Mouse (Mus musculus): ENCODE measurements around the gene Ttc27. TPM values are rescaled to one million over a fixed set of nuclear protein-coding genes. Genes with fewer than 3 reads are reported as not detected.

Gene Ttc27
- polyA plus RNA-seq, 1 experiment from 2014 or later, result 29.1 TPM

DNA sequence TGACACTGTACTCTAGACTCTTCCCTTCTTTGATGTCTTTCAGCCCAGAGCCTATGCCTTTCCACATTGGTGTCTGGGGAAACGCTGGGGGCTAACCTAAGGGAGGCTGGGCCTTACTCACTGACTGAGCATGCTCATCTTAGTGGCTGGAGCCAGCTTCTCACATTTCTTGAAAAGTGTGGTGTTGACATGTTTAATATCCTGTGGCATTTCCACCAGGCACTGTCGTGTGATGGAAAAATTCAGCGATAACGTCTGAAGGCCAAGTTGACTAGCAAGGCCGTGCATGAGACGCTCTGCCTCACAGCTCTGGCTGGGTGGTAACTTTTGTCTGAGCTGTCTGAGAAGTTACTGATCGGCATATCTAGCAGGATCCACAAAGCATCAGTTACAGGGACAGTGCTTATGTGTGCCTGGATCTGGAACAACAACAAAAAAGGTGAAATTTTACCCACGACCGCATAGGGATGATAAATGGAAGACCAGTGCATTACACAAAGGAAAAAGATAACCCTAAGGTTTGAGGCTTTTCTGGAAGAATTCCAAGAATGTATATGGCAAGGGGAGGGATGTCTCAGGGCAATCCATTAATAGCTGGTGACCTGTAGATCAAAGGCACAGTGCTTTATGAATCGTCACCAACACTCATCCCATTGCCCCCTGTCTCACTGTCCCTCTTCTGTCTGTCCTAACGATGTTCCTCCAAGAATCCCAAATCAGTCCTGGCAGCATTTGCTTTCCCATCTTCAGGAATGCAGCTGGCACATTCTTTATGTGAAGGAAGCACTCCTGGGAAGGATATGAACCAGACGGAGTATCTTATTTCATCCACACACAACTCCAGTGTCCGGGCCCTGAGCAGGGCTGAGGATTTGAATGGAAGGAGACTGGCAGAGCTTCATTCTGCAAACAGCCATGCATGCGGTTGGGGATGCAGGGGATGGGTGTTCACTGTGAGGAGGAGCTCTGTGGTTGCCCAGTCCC lies 152.9 kb downstream of the Ttc27 start:
- Histone ChIP-seq H3K36me3 (replicated peaks) (no peaks in the 10 kb centered on the region), H3K4me3 (no peak overlapping the region), H3K27me3 (replicated peaks; ENCODE audit: low read depth, poor library complexity, severe bottlenecking) (no peaks in the 10 kb centered on the region), H3K27ac (replicated peaks) (peak overlapping the region; percentile 2), H3K9me3 (no peaks in the 10 kb centered on the region), H3K4me1 (peaks cover 53% of the 10 kb centered on the region)
- DNase-seq (ENCODE audit: low spot score), result peak; percentile 31
- 60% methylated on average over 14 of the region's 14 CpGs for WGBS

DNA sequence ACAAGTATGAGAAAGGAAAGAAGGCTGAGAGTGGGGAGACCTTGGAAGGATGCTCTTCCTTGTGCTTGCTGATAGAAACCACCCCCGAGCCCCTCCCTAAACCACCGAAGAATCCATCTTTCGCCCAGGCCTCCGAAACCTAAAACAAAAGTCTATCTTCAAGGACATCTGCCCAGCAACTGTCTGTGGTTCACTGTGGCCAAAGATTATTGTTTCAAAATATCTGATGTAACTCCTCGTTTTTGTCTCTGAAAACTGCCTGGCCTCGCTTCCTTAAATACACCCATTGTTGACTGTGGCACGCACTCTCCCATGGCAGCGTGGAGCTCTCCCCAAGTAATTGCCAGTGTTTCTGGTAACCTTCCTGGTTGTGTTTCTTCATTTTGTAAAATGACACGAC lies 155.0 kb downstream of the Ttc27 start:
- Histone ChIP-seq H3K36me3 (replicated peaks) (no peaks in the 10 kb centered on the region), H3K27me3 (replicated peaks; ENCODE audit: low read depth, poor library complexity, severe bottlenecking) (no peaks in the 10 kb centered on the region), H3K4me3 (no peak overlapping the region), H3K4me1 (peaks cover 38% of the 10 kb centered on the region), H3K27ac (replicated peaks) (no peak overlapping the region), H3K9me3 (no peaks in the 10 kb centered on the region)
- DNase-seq (ENCODE audit: low spot score), result no peak
- WGBS, result 82% methylated on average over 9 of the region's 9 CpGs

DNA sequence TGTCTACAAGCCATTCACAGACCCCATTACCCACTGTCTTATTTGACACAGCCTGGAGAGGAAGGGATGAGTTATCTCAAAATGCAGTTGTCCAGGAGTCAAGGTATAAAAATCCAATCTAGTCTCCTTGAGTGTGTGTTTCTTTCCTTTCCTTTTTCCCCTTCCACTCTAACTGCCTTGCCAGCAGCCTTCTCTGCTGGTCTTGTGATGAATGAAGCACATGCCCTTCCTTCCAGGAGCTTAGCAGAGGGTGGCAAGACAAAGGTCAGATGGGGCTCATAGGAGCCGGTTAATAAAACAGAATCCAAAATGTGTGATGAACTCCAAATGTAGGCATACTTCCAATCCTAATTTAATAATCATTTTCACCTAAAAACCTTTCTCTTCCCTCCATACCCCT lies 156.2 kb downstream of the Ttc27 start:
- H3K4me3 ChIP-seq, result no peak overlapping the region
- no peaks in the 10 kb centered on the region for H3K9me3 ChIP-seq
- H3K27ac ChIP-seq (replicated peaks), result no peak overlapping the region
- WGBS, result 88% methylated on average over 1 of the region's 1 CpGs
- H3K27me3 ChIP-seq (replicated peaks; ENCODE audit: low read depth, poor library complexity, severe bottlenecking), result no peaks in the 10 kb centered on the region
- H3K36me3 ChIP-seq (replicated peaks), result no peaks in the 10 kb centered on the region
- peaks cover 26% of the 10 kb centered on the region for H3K4me1 ChIP-seq
- DNase-seq (ENCODE audit: low spot score), result no peak

DNA sequence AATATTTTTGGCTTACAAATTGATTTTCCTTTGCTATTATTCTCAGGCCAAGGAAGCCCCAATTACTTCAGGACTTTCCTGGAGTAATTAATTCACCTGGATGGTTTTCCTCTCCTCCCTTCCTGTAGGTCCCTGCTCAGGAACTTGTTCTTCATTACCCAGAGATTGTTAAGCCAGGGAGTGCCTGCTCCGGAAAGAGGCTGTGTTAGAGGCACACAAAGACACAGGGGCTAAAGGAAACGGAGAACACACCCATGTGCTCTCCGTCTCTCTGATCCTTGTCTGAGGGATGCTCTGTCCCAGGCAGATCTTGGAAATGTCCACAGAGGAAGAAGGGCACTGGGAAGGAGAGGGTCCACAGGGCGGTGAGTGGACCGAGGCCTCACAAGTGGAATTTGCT lies 158.2 kb downstream of the Ttc27 start:
- no peak for DNase-seq (ENCODE audit: low spot score)
- no peaks in the 10 kb centered on the region for H3K27me3 ChIP-seq (replicated peaks; ENCODE audit: low read depth, poor library complexity, severe bottlenecking)
- 89% methylated on average over 5 of the region's 5 CpGs for WGBS

DNA sequence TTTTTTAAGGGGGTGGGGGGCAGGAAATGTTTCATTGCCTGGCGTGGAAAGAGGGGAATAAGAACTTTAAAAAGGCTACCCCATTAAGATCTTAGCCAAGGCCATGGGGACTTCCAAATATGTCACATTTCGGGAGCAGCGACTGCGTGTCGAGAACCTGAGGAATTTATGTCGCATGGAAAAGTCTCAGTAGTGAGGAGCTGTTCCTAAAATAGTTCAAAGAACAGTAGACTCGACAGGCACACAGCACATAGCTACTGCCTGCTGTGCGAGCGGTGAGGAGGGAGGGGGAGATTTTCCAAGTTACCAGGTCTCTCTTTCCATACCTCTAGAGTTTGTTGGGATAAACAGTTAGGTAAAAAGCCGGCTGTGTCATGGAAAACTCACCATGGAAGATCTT lies 159.4 kb downstream of the Ttc27 start:
- Histone ChIP-seq H3K27ac (replicated peaks) (no peak overlapping the region), H3K36me3 (replicated peaks) (no peaks in the 10 kb centered on the region), H3K4me3 (no peak overlapping the region), H3K27me3 (replicated peaks; ENCODE audit: low read depth, poor library complexity, severe bottlenecking) (no peaks in the 10 kb centered on the region), H3K9me3 (no peaks in the 10 kb centered on the region), H3K4me1 (peaks cover 11% of the 10 kb centered on the region)
- WGBS, result 82% methylated on average over 10 of the region's 10 CpGs
- DNase-seq (ENCODE audit: low spot score), result no peak

More for the DNA sequence above, 158.2 kb downstream of the Ttc27 start:
- Histone ChIP-seq H3K27ac (replicated peaks) (no peak overlapping the region), H3K9me3 (no peaks in the 10 kb centered on the region), H3K36me3 (replicated peaks) (no peaks in the 10 kb centered on the region), H3K4me3 (no peak overlapping the region), H3K4me1 (peaks cover 18% of the 10 kb centered on the region)

DNA sequence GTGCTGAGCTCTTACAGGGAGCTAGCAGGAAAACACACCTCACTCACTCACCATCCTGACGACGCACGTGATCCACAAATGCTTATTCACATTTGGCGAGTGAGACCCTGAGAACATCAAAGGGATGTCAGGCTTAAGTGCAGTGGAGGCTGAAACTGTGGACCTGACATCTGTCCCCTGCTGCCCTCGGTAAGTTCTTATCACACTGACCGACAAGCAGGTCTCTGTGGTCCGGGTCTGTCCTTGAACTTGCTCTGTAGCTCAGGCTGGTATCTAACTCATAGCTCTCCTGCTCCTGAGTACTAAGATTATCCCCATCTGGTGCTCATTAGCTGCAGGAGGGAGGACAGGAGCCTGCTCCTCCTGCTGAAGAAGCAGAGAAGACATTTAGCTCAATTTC lies 162.2 kb downstream of the Ttc27 start:
- Histone ChIP-seq H3K36me3 (replicated peaks) (no peaks in the 10 kb centered on the region), H3K9me3 (no peaks in the 10 kb centered on the region), H3K4me3 (no peak overlapping the region), H3K27ac (replicated peaks) (no peak overlapping the region), H3K4me1 (peaks cover 11% of the 10 kb centered on the region), H3K27me3 (replicated peaks; ENCODE audit: low read depth, poor library complexity, severe bottlenecking) (no peaks in the 10 kb centered on the region)
- 50% methylated on average over 7 of the region's 7 CpGs for WGBS
- DNase-seq (ENCODE audit: low spot score), result peak; percentile 48

DNA sequence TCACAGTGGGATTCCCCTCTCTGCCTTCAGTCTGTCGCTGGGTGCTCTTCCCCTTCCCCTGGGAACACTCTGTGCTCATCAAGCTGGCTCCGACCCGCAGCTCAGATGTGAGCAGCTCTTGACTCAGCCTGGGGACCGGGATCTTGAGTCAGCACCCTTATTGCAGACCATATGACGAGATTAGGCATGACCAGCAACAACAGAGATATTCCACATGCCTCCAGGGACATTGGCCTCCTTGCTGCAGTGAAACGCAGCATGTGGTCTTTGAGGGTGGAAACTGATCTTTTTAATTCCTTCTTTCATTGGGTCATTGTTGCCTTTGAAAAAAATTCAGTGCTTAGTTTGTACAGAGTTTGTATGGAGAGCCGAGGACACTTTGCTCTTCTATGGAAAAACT lies 169.5 kb downstream of the Ttc27 start:
- Histone ChIP-seq H3K4me1 (peaks cover 15% of the 10 kb centered on the region), H3K27ac (replicated peaks) (no peak overlapping the region), H3K9me3 (no peaks in the 10 kb centered on the region), H3K4me3 (no peak overlapping the region), H3K27me3 (replicated peaks; ENCODE audit: low read depth, poor library complexity, severe bottlenecking) (no peaks in the 10 kb centered on the region), H3K36me3 (replicated peaks) (no peaks in the 10 kb centered on the region)
- DNase-seq (ENCODE audit: low spot score), result no peak
- WGBS, result 62% methylated on average over 7 of the region's 7 CpGs

DNA sequence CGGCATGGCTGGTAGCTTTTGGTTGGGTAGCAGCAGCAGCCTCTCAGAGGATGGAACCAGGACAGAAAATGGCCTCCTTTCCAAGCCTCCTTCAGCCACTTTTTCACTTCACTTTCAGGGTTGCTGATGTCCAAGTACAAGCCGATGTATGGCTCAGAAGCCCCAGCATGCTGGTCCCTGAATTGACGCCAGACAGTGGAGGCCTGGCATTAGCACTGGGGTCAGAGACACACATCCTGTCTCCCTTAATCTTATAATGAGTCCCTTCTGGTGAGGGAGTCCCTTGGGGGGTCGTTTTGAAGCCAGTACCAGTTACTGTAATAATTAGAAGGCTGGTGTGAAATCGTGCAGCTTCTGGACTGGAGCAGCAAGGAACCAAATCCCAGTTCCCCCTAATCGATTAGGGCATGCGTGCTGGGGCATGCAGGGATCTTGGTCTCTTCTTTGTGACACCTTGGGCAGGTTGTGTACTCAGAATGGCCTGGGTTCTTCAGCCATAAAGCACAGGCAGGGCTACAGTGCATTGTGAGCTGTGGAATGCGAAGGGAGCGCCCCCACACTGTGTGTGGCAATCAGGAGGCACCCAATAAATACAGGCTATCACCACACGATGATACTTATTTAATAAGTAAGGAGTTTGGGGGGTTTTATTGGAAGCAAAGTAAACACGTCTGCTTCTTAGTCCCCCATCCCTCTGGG lies 171.5 kb downstream of the Ttc27 start:
- DNase-seq (ENCODE audit: low spot score), result peak; percentile 31
- no peak overlapping the region for H3K4me3 ChIP-seq
- H3K4me1 ChIP-seq, result peaks cover 15% of the 10 kb centered on the region
- H3K27ac ChIP-seq (replicated peaks), result peak overlapping the region; percentile 3; the same call in 1 of the 2 replicates
- no peaks in the 10 kb centered on the region for H3K27me3 ChIP-seq (replicated peaks; ENCODE audit: low read depth, poor library complexity, severe bottlenecking)
- H3K9me3 ChIP-seq, result no peaks in the 10 kb centered on the region
- H3K36me3 ChIP-seq (replicated peaks), result no peaks in the 10 kb centered on the region
- WGBS, result 62% methylated on average over 11 of the region's 11 CpGs

DNA sequence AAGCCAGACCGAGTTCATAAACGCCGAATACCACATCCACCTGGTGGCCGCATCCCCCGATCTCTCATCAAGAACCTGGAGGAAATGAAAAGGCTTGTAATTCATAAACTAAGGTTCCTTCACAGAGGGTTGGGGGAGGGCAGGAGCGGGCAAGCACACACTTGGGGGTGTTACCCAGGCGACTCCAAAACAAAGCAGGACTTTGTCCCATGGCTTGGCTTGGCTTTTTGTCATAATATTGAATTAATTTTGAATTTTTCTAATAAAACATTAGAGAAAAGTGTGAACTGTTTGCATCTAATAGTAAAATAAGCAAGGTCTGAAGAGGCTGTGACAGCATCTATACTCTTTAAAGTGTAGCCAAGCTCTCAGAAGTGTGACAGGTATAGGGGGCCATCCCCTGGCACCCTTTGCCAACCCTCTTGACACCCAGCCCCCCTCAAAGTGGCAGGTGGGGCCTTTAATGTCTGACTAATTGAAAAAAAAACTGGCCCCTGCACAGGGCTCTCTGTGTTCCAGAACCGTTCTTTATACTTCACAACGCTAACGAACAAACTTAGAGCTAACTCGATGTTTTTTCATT lies 172.1 kb downstream of the Ttc27 start:
- DNase-seq (ENCODE audit: low spot score), result no peak
- peaks cover 15% of the 10 kb centered on the region for H3K4me1 ChIP-seq
- no peak overlapping the region for H3K4me3 ChIP-seq
- H3K36me3 ChIP-seq (replicated peaks), result no peaks in the 10 kb centered on the region
- H3K27ac ChIP-seq (replicated peaks), result 0 out of 2 replicates have a peak overlapping the region, but pooled peaks have one; percentile 3
- no peaks in the 10 kb centered on the region for H3K9me3 ChIP-seq
- WGBS, result 84% methylated on average over 11 of the region's 11 CpGs
- H3K27me3 ChIP-seq (replicated peaks; ENCODE audit: low read depth, poor library complexity, severe bottlenecking), result no peaks in the 10 kb centered on the region

DNA sequence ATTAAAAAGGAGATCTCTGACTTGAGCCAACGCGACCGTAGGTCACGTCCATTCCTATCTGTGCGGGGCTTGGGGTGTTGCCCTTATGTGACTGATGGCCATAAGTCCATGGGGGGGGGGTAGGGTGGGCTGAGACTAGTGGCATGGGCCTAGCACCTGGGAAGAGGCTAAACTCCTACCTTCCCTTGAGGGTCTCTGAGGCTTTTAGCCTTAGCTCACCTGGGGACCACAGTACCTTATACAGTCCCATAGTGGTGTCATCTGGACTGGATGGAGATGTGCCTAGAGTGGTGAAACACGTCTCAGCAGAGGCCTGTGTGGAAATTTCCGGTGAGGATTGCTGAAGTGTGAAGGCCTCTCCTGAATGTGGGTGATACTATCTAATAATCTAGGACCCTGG lies 184.9 kb downstream of the Ttc27 start:
- peaks cover 4% of the 10 kb centered on the region for H3K9me3 ChIP-seq
- H3K4me1 ChIP-seq, result 0 out of 2 replicates have a peak, but pooled peaks cover 8% of the 10 kb centered on the region
- H3K27ac ChIP-seq (replicated peaks), result no peak overlapping the region
- no peak for DNase-seq (ENCODE audit: low spot score)
- H3K27me3 ChIP-seq (replicated peaks; ENCODE audit: low read depth, poor library complexity, severe bottlenecking), result no peaks in the 10 kb centered on the region
- H3K36me3 ChIP-seq (replicated peaks), result no peaks in the 10 kb centered on the region
- WGBS, result 92% methylated on average over 7 of the region's 7 CpGs
- no peak overlapping the region for H3K4me3 ChIP-seq

DNA sequence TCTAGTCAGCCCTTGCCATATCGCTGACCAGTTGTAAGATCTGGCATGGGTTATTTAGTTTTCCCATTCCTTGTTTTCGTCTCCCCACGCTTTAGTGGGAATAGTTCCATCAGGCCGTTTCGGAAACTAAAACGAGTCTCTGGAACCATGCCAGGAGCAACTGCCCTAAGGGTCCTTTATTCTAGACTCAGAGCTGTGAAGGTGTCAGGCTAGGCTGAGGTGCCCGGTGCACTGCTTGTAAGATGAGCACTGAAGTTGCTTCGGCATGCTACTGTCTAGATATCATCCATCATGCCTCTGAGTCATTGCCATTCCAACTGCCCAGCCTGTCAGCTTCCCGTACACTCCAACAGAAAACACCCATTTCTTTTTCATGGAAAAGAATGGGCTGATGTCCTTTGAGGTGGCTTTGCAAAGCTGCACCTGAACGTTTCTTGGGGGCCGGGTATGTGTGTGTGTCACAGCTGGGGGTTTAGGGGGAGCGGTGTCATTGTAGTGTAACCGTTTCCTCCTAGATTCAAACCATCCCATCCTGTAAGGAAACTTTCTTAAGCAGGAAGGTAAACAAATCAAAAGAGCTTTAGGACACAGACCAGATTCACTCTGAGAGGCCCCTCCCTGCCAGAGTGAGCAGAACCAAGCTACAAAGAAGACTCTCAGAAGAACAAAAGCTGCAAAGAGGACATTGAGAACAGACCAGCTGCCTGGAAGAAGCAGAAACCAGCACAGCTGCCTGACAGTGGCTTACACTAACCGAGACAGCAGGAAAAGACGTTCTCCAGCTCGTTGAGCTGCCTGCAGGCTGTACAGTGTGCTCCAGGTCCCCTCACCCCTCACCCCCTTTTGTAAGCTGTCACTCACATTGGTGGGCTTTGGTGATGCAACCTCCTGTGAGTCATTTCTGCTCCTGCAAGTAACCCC lies 186.1 kb downstream of the Ttc27 start:
- Histone ChIP-seq H3K36me3 (replicated peaks) (no peaks in the 10 kb centered on the region), H3K27me3 (replicated peaks; ENCODE audit: low read depth, poor library complexity, severe bottlenecking) (no peaks in the 10 kb centered on the region), H3K27ac (replicated peaks) (0 out of 2 replicates have a peak overlapping the region, but pooled peaks have one; percentile 14), H3K4me3 (no peak overlapping the region), H3K9me3 (peaks cover 4% of the 10 kb centered on the region), H3K4me1 (0 out of 2 replicates have a peak, but pooled peaks cover 8% of the 10 kb centered on the region)
- 72% methylated on average over 16 of the region's 16 CpGs for WGBS
- peak; percentile 13 for DNase-seq (ENCODE audit: low spot score)

DNA sequence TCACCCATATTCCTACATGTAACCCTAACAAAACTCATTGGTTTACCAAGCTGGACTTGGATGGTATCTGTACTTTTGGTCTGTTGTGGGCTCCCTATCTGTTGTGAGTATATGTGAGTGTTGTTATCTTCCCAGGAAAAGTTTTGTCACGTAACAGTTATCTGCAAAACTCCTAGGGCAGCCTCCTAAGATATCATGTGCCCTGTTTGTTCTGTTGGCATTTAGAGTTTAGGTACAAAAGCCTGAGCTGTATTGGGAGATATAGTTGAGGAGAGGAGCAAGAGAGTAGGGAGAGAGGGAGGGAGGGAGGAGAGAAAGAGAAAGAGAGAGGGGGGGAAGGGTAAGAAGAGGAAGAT lies 186.8 kb downstream of the Ttc27 start:
- Histone ChIP-seq H3K27ac (replicated peaks) (no peak overlapping the region), H3K4me3 (no peak overlapping the region), H3K9me3 (peaks cover 4% of the 10 kb centered on the region), H3K27me3 (replicated peaks; ENCODE audit: low read depth, poor library complexity, severe bottlenecking) (no peaks in the 10 kb centered on the region), H3K4me1 (0 out of 2 replicates have a peak, but pooled peaks cover 8% of the 10 kb centered on the region), H3K36me3 (replicated peaks) (no peaks in the 10 kb centered on the region)
- DNase-seq (ENCODE audit: low spot score), result no peak
- WGBS, result 88% methylated on average over 1 of the region's 1 CpGs
